12 mouse cellular contexts compared by ENCODE assay signal in the genomic region with DNA sequence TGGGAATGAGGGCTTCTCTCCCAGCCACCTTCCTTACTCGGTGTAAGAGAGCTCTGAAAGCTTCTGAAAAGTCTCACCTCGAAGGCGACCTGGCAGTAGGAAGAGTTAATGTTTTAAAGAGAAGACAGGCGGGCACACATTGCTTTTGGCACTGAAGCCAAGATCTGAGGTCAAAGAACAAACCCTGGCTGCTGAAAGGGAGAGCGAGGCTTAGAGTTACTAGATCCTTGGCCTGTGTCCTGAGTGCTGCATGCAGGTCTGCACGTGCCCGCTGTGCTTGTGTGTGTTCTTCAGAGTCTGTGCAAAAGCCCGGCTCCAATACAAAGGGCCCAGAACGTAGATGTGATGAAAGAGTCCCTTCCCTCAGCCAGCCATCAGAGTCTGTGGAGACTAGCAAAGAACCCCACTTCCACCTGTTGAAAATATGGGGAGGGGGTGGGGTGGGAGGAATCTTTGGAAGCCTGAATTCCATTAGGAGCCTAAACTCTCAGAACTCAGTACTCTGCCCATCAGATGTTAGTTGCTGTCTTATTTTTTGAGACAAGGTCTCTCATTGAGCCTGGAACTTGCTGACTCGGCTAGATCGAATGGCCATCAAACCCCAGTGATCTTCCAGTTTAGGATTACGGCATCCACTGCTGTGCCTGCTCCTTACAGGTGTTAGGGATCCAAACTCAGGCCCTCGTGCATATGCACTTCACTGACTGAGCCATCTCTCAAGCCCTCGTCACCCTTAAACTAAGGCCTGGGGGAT. TPM values are rescaled to one million over a fixed set of nuclear protein-coding genes. Genes with fewer than 3 reads are reported as not detected.
A peak's percentile ranks its signal among the peaks of the same experiment; 100 is the strongest.
DNase-seq lines count a peak whose midpoint lies in the region; ATAC-seq and TF ChIP-seq lines count a peak whose summit lies in the region.
"Had no signal": no experiment of that assay in that cellular context is flagged by ENCODE, and none has a peak within 500 bp of the region (broad histone marks: within the 10 kb centered on the region; RNA-seq: fewer than 3 reads in every experiment).

No protein-coding gene starts in this region.

- peak overlapping the region; percentile 49 for H3K9ac ChIP-seq in liver, embryonic 12.5 days
- no peak overlapping the region for H3K9ac ChIP-seq in stomach, embryonic 15.5 days
- H3K9ac ChIP-seq in heart, adult 2 months (ENCODE audit: low read depth, low read length), result no peak overlapping the region

- no peaks in the 10 kb centered on the region for H3K36me3 ChIP-seq in liver, embryonic 12.5 days
- no peaks in the 10 kb centered on the region for H3K36me3 ChIP-seq in stomach, embryonic 15.5 days
- H3K36me3 ChIP-seq in heart, adult 2 months (ENCODE audit: control insufficient read depth, insufficient read depth, low read length), result peaks cover 2% of the 10 kb centered on the region; the same call in 1 of the 2 replicates
- H3K36me3 ChIP-seq: limb, embryonic 10.5 days had no signal

- H3K4me3 ChIP-seq in liver, embryonic 12.5 days, result no peak overlapping the region
- no peak overlapping the region for H3K4me3 ChIP-seq in stomach, embryonic 15.5 days (replicated peaks)
- H3K4me3 ChIP-seq in heart, adult 2 months, result no peak overlapping the region
- H3K4me3 ChIP-seq in left cerebral cortex, adult 2 months, result no peak overlapping the region
- H3K4me3 ChIP-seq: limb, embryonic 10.5 days had no signal

- WGBS in liver, embryonic 12.5 days (ENCODE audit: insufficient replicate concordance), result 79% methylated on average over 14 of the region's 14 CpGs
- 77% methylated on average over 14 of the region's 14 CpGs for WGBS in stomach, embryonic 15.5 days
- WGBS in heart, adult 2 months, result 85% methylated on average over 14 of the region's 14 CpGs

- DNase-seq in liver, result no peak
- DNase-seq in fat pad, adult 2 months (ENCODE audit: extremely low read depth, low read depth, low spot score), result peak; percentile 76
- peak; percentile 65 for DNase-seq in kidney, postnatal 10 days
- no peak for DNase-seq in heart, adult 2 months
- DNase-seq in left cerebral cortex, adult 2 months (ENCODE audit: extremely low spot score in 1 of 2, low spot score in 2 of 2), result no peak
- DNase-seq: cerebellum, adult 9-10 months; heart, postnatal 10 days; thymus, adult 2 months had no signal

- no peak for ATAC-seq in liver, embryonic 12.5 days
- ATAC-seq in stomach, embryonic 15.5 days (ENCODE audit: insufficient read depth, low FRiP score, low read depth), result no peak
- ATAC-seq in inflammation-experienced regulatory T-cells, adult 6 months, result no peak

- TF ChIP-seq CTCF in heart, adult 2 months (IDR thresholded peaks at IDR 0.05), result no peak
- TF ChIP-seq CTCF in left cerebral cortex, adult 2 months (IDR thresholded peaks at IDR 0.05), result no peak

- no peaks in the 10 kb centered on the region for H3K79me2 ChIP-seq in heart, adult 2 months (replicated peaks; ENCODE audit: control insufficient read depth, insufficient read depth, low read length)

- peak overlapping the region; percentile 37 for H3K4me2 ChIP-seq in liver, embryonic 12.5 days
- H3K4me2 ChIP-seq in stomach, embryonic 15.5 days, result no peak overlapping the region

- H3K27ac ChIP-seq in liver, embryonic 12.5 days, result peak overlapping the region; percentile 79
- peak overlapping the region; percentile 44; the same call in 1 of the 2 replicates for H3K27ac ChIP-seq in stomach, embryonic 15.5 days
- no peak overlapping the region for H3K27ac ChIP-seq in heart, adult 2 months
- no peak overlapping the region for H3K27ac ChIP-seq in left cerebral cortex, adult 2 months
- H3K27ac ChIP-seq: limb, embryonic 10.5 days had no signal

- no peak for TF ChIP-seq EP300 in heart, adult 2 months (IDR thresholded peaks at IDR 0.05; ENCODE audit: insufficient read depth, low read depth, low read length)

- H3K4me1 ChIP-seq in liver, embryonic 12.5 days, result peaks cover 62% of the 10 kb centered on the region
- H3K4me1 ChIP-seq in stomach, embryonic 15.5 days, result no peaks in the 10 kb centered on the region
- H3K4me1 ChIP-seq in heart, adult 2 months (ENCODE audit: control insufficient read depth, insufficient read depth, low read length), result peaks cover 5% of the 10 kb centered on the region; the same call in 1 of the 2 replicates

- peaks cover 10% of the 10 kb centered on the region; the same call in 1 of the 2 replicates for H3K27me3 ChIP-seq in liver, embryonic 12.5 days (replicated peaks)
- H3K27me3 ChIP-seq in stomach, embryonic 15.5 days (replicated peaks), result no peaks in the 10 kb centered on the region
- no peaks in the 10 kb centered on the region for H3K27me3 ChIP-seq in heart, adult 2 months (ENCODE audit: control insufficient read depth, insufficient read depth, low read length)

- no peak for TF ChIP-seq POLR2A in heart, adult 2 months (IDR thresholded peaks at IDR 0.05; ENCODE audit: insufficient read depth, low read depth, low read length)

- no peaks in the 10 kb centered on the region for H3K9me3 ChIP-seq in liver, embryonic 12.5 days (replicated peaks)
- no peaks in the 10 kb centered on the region for H3K9me3 ChIP-seq in stomach, embryonic 15.5 days
- H3K9me3 ChIP-seq: limb, embryonic 10.5 days had no signal

- intact Hi-C loops in heart, adult 2 months (cut with DNase I), result no loop called here
- intact Hi-C loops in left cerebral cortex, adult 2 months (cut with DNase I), result no loop called here

RNA-seq across cellular contexts. Expression of gene Dapk2, which starts 41.8 kb away (rescaled TPM):
- polyA plus RNA-seq in liver, embryonic 12.5 days (2016; fragmentation: Nextera tagmentation; extraction: Ambion mirVana), result 12.3 and 16.4 TPM in 2 replicates
- 6.8 and 10.1 TPM in 2 replicates for polyA plus RNA-seq in stomach, embryonic 15.5 days (2015; fragmentation: Nextera tagmentation; extraction: Ambion mirVana)
- 1 to 10 TPM; 5.8 TPM for total RNA-seq in heart, adult 2 months (2021)
- polyA plus RNA-seq in heart, adult 2 months (2012; rRNA removed), result 5.6 and 8.5 TPM in 2 replicates
- 1 to 10 TPM; 2.6 to 2.8 TPM for total RNA-seq in left cerebral cortex, adult 2 months (2021)
- 1 to 10 TPM in 2 of 3 experiments, under 1 TPM in 1; 0.44 to 8.2 (median 1.5) TPM for polyA plus RNA-seq in inflammation-experienced regulatory T-cells, adult 6 months (2017; shearing (Covaris generic))

Comparison
In these comparisons a context has a peak if more than half of its experiments do, and no peak if none do; other contexts are left out.
1. H3K27ac ChIP-seq: peak in liver, embryonic 12.5 days (single experiment) and stomach, embryonic 15.5 days (single experiment); none in heart, adult 2 months (single experiment) and left cerebral cortex, adult 2 months (single experiment).
2. DNase-seq: peak in fat pad, adult 2 months (single experiment) and kidney, postnatal 10 days (single experiment); none in liver (single experiment), heart, adult 2 months (0 of 2) and left cerebral cortex, adult 2 months (0 of 2).